Mouse (Mus musculus) left cerebral cortex, adult 9 months (tissue): ENCODE measurements at regions not wholly inside any gene's neighbourhood (a gene's known extent, or its start where the extent isn't known, plus 50 kb on each side); places are given as distances from the start of the nearest gene placed in this dataset.
A peak's percentile ranks its signal among the peaks of the same experiment; 100 is the strongest.
"Not testable (repeated sequence)": the region's sequence is repeated elsewhere in the genome, so short reads cannot be mapped to it uniquely, and the experiment has no call there.

ENCODE experiments used
- DNase-seq, 2 experiments: peaks; one replicate each; pipeline ENCODE4 v3.0.0; 2022; ENCODE audit warnings: low spot score in 2 of 2

GRCm38 (mm10) chr6:109814990-109815389, 830.4 kb upstream of the Grm7 start:
- DNase-seq, result no peak

DNA sequence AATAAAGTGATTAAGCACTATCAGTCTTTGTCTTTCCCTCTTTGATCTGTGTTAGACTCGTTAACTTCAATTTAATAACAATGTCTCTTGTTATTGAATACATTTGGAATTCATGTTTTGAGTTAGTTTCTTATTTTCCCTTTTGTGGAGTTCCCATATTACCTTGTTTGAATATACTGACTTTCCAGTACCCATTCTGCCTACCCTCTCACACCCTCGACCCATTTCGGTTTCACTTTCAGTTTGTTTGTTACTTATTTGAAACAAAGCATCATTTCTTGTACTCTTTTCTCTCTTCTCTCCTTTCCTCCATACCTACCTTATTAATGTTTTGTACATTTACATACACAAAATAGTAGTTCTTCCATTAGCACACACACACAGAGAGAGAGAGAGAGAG, 797.1 kb upstream of the Grm7 start:
- no peak for DNase-seq

DNA sequence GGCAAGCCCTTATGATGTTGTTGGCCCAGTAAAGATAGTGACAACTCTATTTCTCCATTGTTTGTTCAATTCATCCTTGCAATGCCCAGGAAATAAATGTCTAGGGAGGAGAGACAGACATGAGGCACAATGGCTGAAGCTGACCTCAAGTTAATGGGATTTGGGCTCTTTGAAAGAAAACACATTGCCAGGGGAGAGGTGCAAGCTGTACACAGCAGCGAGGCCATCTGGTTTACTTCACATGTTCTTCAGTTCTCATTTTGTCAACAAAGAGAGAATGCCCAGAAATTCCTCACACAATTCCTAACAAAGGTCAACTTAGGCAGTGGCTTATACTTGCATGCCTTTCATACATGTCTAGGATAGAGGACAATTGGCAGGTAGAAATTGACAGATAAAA, 789.6 kb upstream of the Grm7 start:
- DNase-seq, result no peak

DNA sequence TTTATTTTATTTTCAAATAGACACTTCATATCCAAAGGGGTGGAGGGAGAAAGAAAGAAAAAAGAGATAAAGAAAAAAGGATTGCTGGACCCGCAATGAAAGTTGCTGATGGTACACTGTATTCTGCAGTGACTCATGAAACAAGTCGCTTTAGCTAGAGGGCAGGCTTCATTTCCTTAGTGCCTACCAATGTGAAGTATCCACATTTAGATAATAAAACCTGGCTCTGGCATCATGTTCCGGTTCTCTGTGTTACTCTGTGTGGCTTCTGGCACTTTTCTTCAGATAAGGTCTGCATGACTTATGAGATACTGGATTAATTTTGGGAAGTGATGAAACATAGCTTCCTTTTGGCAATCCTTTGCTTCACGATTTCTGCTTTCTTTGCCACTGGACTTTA, 782.0 kb upstream of the Grm7 start:
- no peak for DNase-seq

- no peak for DNase-seq
Observed at GRCm38 (mm10) chr6:109874187-109874586, 771.2 kb upstream of the Grm7 start.

DNA sequence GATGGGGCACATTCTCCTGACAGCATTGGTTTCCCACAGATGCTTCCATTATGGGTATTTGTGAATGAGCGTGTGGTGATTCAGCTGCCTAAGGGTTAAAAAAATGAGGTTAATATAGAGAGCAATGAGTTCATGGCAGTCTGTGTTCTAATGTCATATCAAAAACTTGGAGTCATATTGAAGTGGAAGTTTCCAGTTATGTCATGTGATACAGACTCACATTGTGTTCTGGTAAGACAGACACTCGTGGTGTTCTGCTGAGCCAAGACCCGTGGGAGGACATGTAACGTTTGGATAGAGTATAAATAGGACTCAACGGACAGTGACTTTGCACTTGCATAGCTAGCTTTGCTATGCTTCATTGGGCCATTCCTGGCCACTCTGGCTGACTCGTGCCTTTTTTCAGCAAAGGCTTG, 770.7 kb upstream of the Grm7 start:
- DNase-seq, result peak in 1 of 2 experiments; percentile 10

DNA sequence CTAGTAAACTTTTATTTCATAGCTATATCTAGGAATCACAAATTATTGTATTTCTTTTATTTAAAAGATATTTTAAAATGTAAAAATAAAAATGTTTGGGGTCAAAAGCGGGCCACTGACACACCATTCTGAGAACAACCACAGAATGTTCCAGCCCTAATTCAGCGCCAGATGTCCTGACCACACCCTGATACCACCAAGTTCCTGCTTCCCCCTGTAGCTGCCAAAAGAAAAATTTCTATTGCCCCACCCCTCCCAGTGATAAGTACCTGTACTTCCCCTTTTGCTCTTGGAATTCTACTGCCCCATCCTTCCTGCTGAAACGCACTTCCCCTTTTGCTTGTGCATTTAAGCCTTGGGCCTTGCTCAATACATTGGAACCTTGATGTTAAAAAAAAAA, 769.8 kb upstream of the Grm7 start:
- DNase-seq, result not testable (repeated sequence)

- no peak for DNase-seq
Observed at GRCm38 (mm10) chr6:109879145-109879544, 766.2 kb upstream of the Grm7 start.

- DNase-seq, result no peak
Observed at GRCm38 (mm10) chr6:109923780-109924179, 721.6 kb upstream of the Grm7 start.

- no peak for DNase-seq
Observed at GRCm38 (mm10) chr6:109948491-109948890, 696.9 kb upstream of the Grm7 start.

- no peak for DNase-seq
Observed at GRCm38 (mm10) chr6:109948928-109949327, 696.5 kb upstream of the Grm7 start.

DNA sequence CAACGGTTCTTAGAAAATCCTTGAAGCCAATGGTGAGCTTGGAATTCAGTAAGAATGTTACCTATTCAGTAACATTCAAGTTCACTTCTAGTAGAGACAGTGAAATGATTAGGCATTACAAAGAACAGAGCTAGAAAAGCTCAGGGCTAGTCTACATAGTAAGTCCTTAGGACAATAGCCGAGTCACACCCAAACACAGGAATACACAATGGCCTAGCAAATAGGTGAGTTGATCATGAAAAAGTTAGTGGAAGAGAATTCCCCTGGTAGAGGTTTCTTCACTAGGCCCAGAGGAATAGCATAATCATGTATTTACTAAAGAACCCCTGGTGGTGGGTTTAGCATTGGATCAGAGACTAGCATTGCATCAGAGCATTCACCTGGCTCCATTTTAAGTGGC, 687.5 kb upstream of the Grm7 start:
- DNase-seq, result not testable (repeated sequence)
